Mouse (Mus musculus) spleen, adult 12 weeks (tissue): ENCODE data around the gene Hoxb5.

Experiments
- DNase-seq: peaks from one replicate; pipeline ENCODE4 v3.0.0; 2022; ENCODE audit warnings: low spot score

Hoxb5 gene

DNA sequence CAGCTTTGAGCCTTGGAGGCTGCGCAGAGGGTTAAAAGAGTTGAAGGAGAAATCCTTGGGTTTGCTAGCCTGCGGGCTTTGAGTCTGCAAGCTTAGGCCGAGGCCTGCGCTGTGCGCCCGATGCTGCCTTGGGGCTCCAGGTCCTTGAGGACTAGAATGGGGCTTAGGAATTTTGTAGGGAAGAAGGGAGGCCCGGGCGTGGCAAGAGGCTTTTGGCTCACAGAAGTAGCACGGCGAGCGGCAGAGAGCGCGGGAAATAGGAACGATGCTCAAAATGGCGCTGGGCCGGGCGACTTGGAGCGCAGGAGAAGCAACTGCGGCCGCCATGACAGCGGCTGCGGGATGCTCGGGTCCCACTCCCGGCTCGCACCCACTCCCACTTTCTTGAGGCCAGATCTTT lies 51.2 kb downstream of the Hoxb5 start:
- DNase-seq: no peak

DNA sequence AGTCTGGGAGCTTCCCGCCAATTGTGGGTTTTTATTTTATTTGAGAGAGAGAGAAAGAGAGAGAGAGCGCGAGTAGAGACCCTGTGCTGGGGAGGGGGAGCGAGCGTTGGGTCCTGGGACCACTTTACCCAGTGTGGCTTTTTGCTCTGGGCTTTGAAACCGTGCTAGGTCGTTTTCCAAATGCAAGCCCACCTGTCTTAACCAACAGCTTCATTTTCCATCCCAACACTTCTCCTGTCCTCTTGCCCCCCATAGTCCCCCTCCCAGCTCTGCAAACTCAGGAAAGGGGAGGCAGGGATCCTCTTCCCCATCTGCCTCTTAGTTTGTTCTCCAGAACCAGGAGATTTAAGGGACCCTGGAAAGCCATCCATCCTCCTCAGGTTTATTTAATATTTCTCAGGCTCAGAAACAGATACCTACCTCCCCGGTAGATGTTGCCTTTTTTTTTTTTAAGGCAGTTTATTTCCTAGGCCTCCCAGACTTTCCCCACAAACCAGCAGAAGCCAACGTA lies 51.7 kb downstream of the Hoxb5 start:
- DNase-seq: no peak
